Mouse (Mus musculus) ES-E14 (cell line): ENCODE data around the gene Sat2.

ENCODE experiments used
- CHD2 ChIP-seq: IDR thresholded peaks from 2 replicates; pipeline ENCODE4 v1.6.1; 2014; ENCODE audit warnings: mild to moderate bottlenecking, low read depth, low read length, inconsistent platforms
- HCFC1 ChIP-seq: IDR thresholded peaks from 2 replicates; pipeline ENCODE4 v1.6.1; 2012; ENCODE audit warnings: low read length, inconsistent platforms, borderline replicate concordance; ENCODE audit not compliant: insufficient read depth
- ZC3H11A ChIP-seq: IDR thresholded peaks from 2 replicates; pipeline ENCODE4 v1.6.1; 2012; ENCODE audit warnings: low read depth, mild to moderate bottlenecking, inconsistent platforms, low read length, borderline replicate concordance
- ZNF384 ChIP-seq: IDR thresholded peaks from 2 replicates; pipeline ENCODE4 v1.6.1; 2012; ENCODE audit warnings: low read depth, low read length, inconsistent platforms

GRCm38 (mm10) chr11:69594853-69595252 lies 27.0 kb upstream of the Sat2 start:
- TF ChIP-seq HCFC1 (no peak), CHD2 (no peak), ZC3H11A (no peak), ZNF384 (no peak)
